Mouse (Mus musculus) lung, postnatal 10 days (tissue): Measurements from ENCODE around the gene Spata48.

Source experiments
- DNase-seq: peaks from one replicate; pipeline ENCODE4 v3.0.0; 2021

Gene Spata48

GRCm38 (mm10) chr11:11545948-11546347 is 84.1 kb downstream of the Spata48 start:
- DNase-seq = no peak

DNA sequence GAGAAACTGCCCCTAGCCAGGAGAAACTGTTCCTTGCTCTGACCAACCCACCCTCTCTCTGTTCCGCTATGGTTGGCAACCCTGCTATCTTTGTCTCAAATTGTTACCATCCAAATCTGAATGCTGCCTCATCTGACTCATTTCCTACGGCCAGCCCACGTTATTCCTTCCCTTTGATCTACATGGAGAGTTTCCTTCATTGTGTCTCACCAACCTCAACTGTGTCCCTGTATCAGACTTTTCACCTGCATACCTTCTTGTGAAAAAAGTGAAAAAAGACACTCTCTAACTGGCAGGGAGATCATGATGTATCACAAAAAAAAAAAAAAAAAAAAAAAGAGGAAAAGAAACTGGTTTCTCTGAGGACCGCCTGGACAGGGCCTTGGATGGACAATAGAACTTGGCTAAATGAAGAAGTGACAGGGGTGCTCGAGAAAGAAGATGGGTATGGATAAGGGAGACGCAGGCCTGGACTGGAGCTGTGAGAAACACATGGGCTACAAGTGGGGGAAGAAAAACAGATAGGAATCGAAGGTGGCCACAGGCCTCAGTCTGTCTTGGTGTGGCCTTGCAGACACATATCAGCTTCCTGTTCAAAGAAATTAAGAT is 85.1 kb downstream of the Spata48 start:
- DNase-seq = no peak

DNA sequence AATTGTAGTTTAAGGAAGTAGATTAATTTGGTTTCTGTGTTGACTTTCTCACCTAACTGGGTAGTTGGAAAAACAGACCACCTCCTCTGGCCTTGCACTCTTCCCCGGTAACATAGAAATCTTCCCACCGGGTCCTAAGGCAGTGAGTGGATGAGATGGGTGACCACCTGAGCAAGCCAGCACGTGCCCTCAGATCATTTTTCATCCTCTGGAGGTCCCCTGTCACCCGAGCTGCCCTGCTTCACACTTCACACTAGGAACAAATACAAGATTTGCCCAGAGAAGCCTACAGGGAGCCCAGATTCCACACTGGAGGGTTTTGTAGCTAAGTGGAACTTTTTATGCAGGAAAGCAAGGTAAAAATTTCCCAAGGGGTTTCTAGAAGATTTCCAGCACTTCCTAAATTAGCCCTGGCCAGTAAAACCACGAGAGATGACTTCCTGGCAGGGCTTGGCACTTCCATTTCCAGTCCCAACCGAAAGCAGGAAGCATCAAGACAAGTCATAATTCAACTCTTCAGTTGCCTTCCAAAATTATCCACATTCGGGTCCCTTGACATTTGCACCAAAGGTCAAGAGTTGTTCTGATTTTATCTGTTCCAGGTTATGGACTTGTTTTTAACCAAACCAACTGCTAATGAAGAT is 85.8 kb downstream of the Spata48 start:
- no peak for DNase-seq

- no peak for DNase-seq
Observed at GRCm38 (mm10) chr11:11555563-11555962, 93.7 kb downstream of the Spata48 start.

- no peak for DNase-seq
Observed at GRCm38 (mm10) chr11:11556186-11556585, 94.3 kb downstream of the Spata48 start.

DNA sequence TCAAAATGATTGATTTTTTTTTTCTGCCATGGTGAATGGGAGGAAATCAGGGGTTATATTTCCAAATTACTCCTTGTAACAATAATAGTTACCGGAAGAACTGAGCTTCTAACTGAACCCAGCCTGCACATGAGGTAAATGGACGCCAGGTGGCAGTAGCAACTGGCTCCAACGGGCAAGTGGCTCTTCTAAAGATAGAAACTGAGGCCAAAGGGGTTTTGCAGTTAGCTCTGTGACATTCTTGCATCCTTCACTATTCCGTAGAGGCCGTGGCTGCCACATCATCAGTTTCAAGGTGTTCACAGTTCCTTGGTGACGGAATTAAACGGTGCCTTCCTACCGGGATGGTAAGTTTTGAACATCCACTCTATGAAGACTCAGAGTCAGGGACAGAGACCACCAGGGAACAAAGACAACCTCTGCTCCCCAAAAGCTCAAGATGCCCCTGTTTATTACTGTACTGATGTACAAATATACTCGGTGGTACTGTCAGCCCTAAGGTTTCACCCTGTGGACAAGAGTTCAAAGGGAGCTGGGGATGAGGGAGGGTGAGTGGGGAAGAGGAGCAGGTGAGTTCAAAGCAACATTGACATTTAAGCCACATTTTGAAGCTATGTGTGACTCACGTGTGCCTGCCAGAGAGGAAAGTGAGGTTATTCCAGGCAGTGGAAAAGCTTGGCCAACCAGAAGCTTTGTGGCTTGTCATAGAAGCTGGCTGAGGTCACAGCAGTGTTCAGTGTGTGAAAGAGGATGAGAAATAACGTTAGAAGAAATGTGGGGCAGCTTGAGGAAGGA is 95.5 kb downstream of the Spata48 start:
- peak; percentile 54 for DNase-seq

- DNase-seq = no peak
Observed at GRCm38 (mm10) chr11:11558662-11559061, 96.8 kb downstream of the Spata48 start.

DNA sequence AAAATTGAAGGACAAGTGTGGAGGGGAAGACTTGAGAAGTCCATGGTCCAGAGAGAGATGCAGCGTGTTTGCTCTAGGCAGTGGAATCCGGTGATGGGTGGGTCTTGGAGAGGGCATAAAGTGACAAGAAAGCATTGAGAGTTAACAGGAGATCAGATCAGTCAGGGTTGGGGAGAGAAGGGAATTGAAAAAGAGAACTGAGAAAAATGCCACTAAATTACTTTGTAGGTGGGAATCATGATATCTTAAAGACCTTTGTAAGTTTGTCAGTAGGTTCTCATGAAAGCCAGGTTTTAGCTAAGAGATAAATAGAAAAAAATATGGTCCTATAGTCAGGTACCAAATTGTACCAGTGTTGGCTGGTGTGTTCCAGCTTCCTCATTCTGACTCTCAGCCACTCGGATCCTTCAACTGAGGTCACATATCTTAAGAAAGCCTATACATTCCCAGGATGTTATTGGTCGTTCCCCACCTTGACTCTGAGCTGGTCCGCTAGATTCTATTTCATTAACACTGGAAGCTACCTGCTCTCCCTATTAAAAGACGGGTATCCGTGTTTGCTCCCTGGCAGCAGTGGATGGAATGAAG is 97.3 kb downstream of the Spata48 start:
- no peak for DNase-seq

- DNase-seq = no peak
Observed at GRCm38 (mm10) chr11:11561118-11561517, 99.2 kb downstream of the Spata48 start.

DNA sequence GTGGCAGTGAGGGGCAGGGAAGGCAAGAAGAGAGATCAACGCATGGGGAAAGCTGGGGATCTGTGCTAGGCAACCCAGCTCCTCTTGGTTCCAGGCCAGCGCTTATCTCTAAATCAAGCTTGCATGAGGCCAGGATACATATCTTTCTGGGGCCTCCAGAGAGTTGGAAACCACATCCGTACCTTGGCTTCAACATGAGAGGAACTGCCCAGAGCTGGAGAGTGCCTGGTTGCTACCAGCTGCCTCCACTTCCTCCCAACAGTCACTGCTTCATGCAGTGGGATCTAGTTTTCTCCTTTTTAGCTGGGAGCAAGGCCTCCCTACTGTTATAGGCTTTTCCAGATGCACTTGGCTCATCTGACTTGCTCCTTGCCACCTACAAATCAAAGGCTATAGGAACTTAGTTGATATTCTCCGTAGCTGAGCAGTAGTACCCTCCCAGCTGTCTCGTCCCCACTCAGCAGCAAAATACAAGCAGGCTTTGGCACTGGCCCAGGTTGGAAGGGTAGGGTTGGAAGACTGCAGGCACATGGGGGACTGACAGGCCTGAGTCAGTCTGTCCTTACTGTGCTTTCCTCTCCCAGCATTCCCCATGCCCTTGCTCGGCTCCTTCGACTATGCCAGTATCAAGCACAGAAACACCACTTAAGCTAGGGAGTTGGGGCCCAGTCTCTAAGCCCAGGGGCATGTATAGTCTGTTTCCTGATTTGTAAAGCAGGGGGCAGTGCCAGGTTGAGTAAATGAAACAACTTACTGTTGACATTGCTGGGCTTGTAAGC is 102.6 kb downstream of the Spata48 start:
- DNase-seq = peak; percentile 8
